Mouse (Mus musculus): ENCODE data around the gene Olfr1277.

GRCm38 (mm10) chr2:111298541-111298940 is 24.6 kb upstream of the Olfr1277 start:
- no peak for TF ChIP-seq EP300 (IDR thresholded peaks at IDR 0.05; ENCODE audit: low read depth in 1 of 2, low read length in 2 of 2)
- TF ChIP-seq POLR2A (IDR thresholded peaks at IDR 0.05; ENCODE audit: control insufficient read depth in 1 of 2, insufficient read depth in 1 of 2, low read depth in 1 of 2, low read length in 2 of 2, poor library complexity in 1 of 2), result no peak
- TF ChIP-seq CHD2 (IDR thresholded peaks at IDR 0.05; ENCODE audit: low read length), result no peak
- no peak for TF ChIP-seq ELF1 (IDR thresholded peaks at IDR 0.05; ENCODE audit: low read depth, low read length)
- TF ChIP-seq CTCF (IDR thresholded peaks at IDR 0.05 in 2 of 3, conservative IDR thresholded peaks at IDR 0.05 in 1 of 3; ENCODE audit: control insufficient read depth in 1 of 3, insufficient read depth in 1 of 3, low read depth in 2 of 3, low read length in 3 of 3, poor library complexity in 1 of 3, severe bottlenecking in 1 of 3), result no peak
- no peak for TF ChIP-seq NRF1 (IDR thresholded peaks at IDR 0.05; ENCODE audit: insufficient read depth, low read depth, low read length, poor library complexity, severe bottlenecking)
- TF ChIP-seq ZMIZ1 (IDR thresholded peaks at IDR 0.05; ENCODE audit: low read depth, low read length), result no peak
- TF ChIP-seq USF2 (IDR thresholded peaks at IDR 0.05; ENCODE audit: borderline replicate concordance in 1 of 2, insufficient read depth in 1 of 2, low read depth in 1 of 2, low read length in 2 of 2), result no peak
- TF ChIP-seq HCFC1 (IDR thresholded peaks at IDR 0.05; ENCODE audit: low read depth, low read length), result no peak
- TF ChIP-seq ZKSCAN1 (IDR thresholded peaks at IDR 0.05; ENCODE audit: low read depth, low read length), result no peak
- no peak for TF ChIP-seq TAL1 (IDR thresholded peaks at IDR 0.05; ENCODE audit: low read length)
- TF ChIP-seq E2F4 (IDR thresholded peaks at IDR 0.05; ENCODE audit: borderline replicate concordance, low read depth, low read length), result no peak
- no peak for TF ChIP-seq CHD1 (IDR thresholded peaks at IDR 0.05; ENCODE audit: low read depth, low read length)
- no peak for TF ChIP-seq TCF12 (IDR thresholded peaks at IDR 0.05; ENCODE audit: low read depth, low read length)

Data from MEL (cell line).